Mouse (Mus musculus) CH12.LX (cell line): Measurements from ENCODE around the gene Cd59b.
A peak's percentile ranks its signal among the peaks of the same experiment; 100 is the strongest.

Experiments
- CTCF ChIP-seq, 2 experiments: IDR thresholded peaks in 1 of 2; conservative IDR thresholded peaks in 1 of 2; 2 replicates each; pipeline ENCODE4 v1.5.1; 2011 to 2012; ENCODE audit warnings: low read depth in 2 of 2, low read length in 2 of 2, improper control_type of control experiment in 1 of 2, inconsistent platforms in 1 of 2, mild to moderate bottlenecking in 1 of 2, moderate library complexity in 1 of 2
- EP300 ChIP-seq: IDR thresholded peaks from 2 replicates; pipeline ENCODE4 v1.6.1; 2011; ENCODE audit warnings: low read length, improper control_type of control experiment
- JUND ChIP-seq: conservative IDR thresholded peaks from 2 replicates; pipeline ENCODE4 v1.6.1; 2011; ENCODE audit warnings: low read depth, low read length, improper control_type of control experiment
- POLR2A ChIP-seq: IDR thresholded peaks from 2 replicates; pipeline ENCODE4 v1.6.1; 2011; ENCODE audit warnings: low read depth, mild to moderate bottlenecking, improper control_type of control experiment, low read length
- RAD21 ChIP-seq: IDR thresholded peaks from 2 replicates; pipeline ENCODE4 v1.6.1; 2011; ENCODE audit warnings: low read depth, mild to moderate bottlenecking, low read length, improper control_type of control experiment, moderate library complexity

GRCm38 (mm10) chr2:104027458-104028138 lies 42.1 kb upstream of the Cd59b start, which contains the start of gene Fbxo3:
- TF ChIP-seq RAD21, result no peak; the same call in none of the 2 replicates
- TF ChIP-seq JUND, result no peak
- peak in 1 of 2 experiments; percentile 40; a peak in 2 of 4 replicates for TF ChIP-seq CTCF (conservative IDR thresholded peaks at IDR 0.05 in 1 of 2, IDR thresholded peaks at IDR 0.05 in 1 of 2; ENCODE audit: low read depth in 2 of 2, low read length in 2 of 2)
- no peak for TF ChIP-seq EP300
- TF ChIP-seq POLR2A, result peak; percentile 73
